Mouse (Mus musculus): ENCODE results near the gene Cfap126. TPM values are rescaled to one million over a fixed set of nuclear protein-coding genes. Genes with fewer than 3 reads are reported as not detected.
"Not testable (repeated sequence)": the region's sequence is repeated elsewhere in the genome, so short reads cannot be mapped to it uniquely, and the experiment has no call there.

The Cfap126 gene
- polyA plus RNA-seq, 1 experiment from 2014 or later = 2.9 TPM

DNA sequence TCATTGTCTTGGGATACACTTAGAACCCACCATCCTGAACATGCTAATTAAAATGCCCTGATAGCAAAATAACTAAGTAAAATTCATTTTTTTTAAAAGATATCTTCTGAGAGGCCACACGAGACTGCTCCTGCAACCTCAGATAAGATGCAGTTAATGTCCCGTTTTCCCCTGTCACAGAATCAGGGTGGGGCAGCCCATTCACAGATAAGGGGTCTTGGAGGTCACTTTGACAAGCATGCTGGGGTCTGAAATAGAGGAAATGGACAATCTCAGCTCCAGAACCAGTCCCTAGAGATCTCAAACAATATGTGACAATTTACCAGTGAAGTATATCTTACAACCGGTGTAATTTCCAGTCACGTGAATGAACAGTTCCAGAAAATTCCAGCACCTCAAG is 2.6 kb downstream of the Cfap126 start:
- Histone ChIP-seq H3K27me3 (no peaks in the 10 kb centered on the region), H3K9me3 (no peaks in the 10 kb centered on the region), H3K4me1 (replicated peaks) (peaks cover 18% of the 10 kb centered on the region), H3K9ac (no peak overlapping the region), H3K36me3 (no peaks in the 10 kb centered on the region), H3K4me3 (no peak overlapping the region), H3K27ac (replicated peaks) (no peak overlapping the region), H3K4me2 (no peak overlapping the region)
- 76% methylated on average over 4 of the region's 4 CpGs for WGBS
- no peak for ATAC-seq (ENCODE audit: low read depth)

DNA sequence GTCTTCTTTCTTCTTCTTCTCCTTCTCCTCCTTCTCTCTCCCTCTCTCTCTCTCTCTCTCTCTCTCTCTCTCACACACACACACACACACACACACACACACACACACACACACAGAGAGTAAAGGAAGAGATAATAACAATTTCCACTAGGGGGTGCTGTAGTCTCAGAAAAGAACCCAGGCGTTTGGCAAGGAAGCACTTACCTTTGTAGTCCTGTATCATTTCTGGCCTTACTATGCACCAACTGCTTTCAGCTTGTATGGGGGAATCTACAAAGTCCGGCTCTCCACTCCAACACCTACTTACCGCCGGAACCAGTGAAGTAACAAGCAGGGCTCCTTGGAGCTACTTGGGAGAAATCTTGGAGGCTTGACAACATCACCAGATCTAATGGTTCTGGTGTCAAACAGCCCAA is 4.6 kb downstream of the Cfap126 start:
- Histone ChIP-seq H3K27ac (replicated peaks) (no peak overlapping the region), H3K4me1 (replicated peaks) (peaks cover 19% of the 10 kb centered on the region), H3K27me3 (no peaks in the 10 kb centered on the region), H3K9me3 (no peaks in the 10 kb centered on the region), H3K4me3 (no peak overlapping the region), H3K9ac (no peak overlapping the region), H3K4me2 (no peak overlapping the region), H3K36me3 (no peaks in the 10 kb centered on the region)
- 13% methylated on average over 4 of the region's 4 CpGs for WGBS
- peak; percentile 47; the same call in 1 of the 2 replicates for ATAC-seq (ENCODE audit: low read depth)

DNA sequence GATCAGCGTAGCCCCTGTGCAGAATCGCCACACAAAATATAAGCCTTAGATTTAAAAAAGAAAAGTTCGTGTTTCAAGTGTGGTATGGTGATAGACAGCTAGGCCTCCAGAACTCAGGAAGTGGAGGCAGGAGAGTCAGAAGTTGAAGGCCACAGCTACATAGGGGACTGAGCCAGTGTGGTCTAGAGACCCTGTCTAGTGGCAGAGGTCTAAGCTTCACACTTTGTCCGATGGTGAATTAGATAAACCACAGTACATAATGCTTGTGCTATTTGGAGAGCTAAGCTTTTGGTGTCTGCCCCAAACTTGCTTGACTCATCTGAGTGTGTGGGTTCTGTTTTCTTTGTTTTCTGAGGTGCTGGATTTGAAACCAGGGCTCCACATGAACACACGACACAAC is 5.3 kb downstream of the Cfap126 start:
- Histone ChIP-seq H3K9me3 (no peaks in the 10 kb centered on the region), H3K4me3 (no peak overlapping the region), H3K27ac (replicated peaks) (no peak overlapping the region), H3K36me3 (no peaks in the 10 kb centered on the region), H3K27me3 (no peaks in the 10 kb centered on the region), H3K4me2 (no peak overlapping the region), H3K4me1 (replicated peaks) (peaks cover 12% of the 10 kb centered on the region; the same call in 1 of the 2 replicates), H3K9ac (no peak overlapping the region)
- 91% methylated on average over 5 of the region's 5 CpGs for WGBS
- no peak for ATAC-seq (ENCODE audit: low read depth)

- no peak overlapping the region for H3K9ac ChIP-seq
- H3K4me2 ChIP-seq = no peak overlapping the region
- H3K27ac ChIP-seq (replicated peaks) = no peak overlapping the region
- H3K36me3 ChIP-seq = no peaks in the 10 kb centered on the region
- no peaks in the 10 kb centered on the region for H3K9me3 ChIP-seq
- no peak overlapping the region for H3K4me3 ChIP-seq
- 88% methylated on average over 14 of the region's 14 CpGs for WGBS
- no peaks in the 10 kb centered on the region for H3K27me3 ChIP-seq
- peaks cover 9% of the 10 kb centered on the region; the same call in 1 of the 2 replicates for H3K4me1 ChIP-seq (replicated peaks)
- no peak for ATAC-seq (ENCODE audit: low read depth)
Measured at GRCm38 (mm10) chr1:171119405-171119804, 5.7 kb downstream of the Cfap126 start.

DNA sequence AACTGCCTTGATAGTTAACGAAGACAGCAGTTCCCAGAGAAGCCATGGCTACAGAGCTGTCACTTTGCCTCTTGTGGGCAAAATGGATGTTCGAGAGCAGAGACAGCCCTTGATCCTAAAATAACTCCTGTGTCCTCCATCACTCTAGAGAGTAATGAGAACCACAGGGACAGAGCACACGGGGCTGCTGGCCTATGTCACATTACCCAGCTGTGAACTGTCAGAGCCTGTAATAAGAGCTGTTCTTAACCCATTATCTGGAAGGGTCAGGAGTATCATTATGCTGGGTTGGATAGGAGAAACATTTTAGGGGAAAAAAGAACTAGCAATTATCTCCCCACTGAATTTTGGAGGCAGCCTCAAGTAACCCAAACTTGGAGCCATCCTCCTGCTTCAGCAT is 7.2 kb downstream of the Cfap126 start:
- no peaks in the 10 kb centered on the region for H3K27me3 ChIP-seq
- H3K36me3 ChIP-seq = no peaks in the 10 kb centered on the region
- 60% methylated on average over 3 of the region's 3 CpGs for WGBS

GRCm38 (mm10) chr1:171121839-171122238 is 8.1 kb downstream of the Cfap126 start:
- WGBS = 54% methylated on average over 5 of the region's 5 CpGs
- Histone ChIP-seq H3K27me3 (no peaks in the 10 kb centered on the region), H3K36me3 (no peaks in the 10 kb centered on the region), H3K4me2 (no peak overlapping the region), H3K4me3 (no peak overlapping the region), H3K4me1 (replicated peaks) (peaks cover 9% of the 10 kb centered on the region; the same call in 1 of the 2 replicates), H3K27ac (replicated peaks) (no peak overlapping the region), H3K9me3 (no peaks in the 10 kb centered on the region), H3K9ac (no peak overlapping the region)
- no peak for ATAC-seq (ENCODE audit: low read depth)

More for the DNA sequence above, 7.2 kb downstream of the Cfap126 start:
- H3K9me3 ChIP-seq = no peaks in the 10 kb centered on the region
- H3K9ac ChIP-seq = peak overlapping the region; percentile 26; the same call in 1 of the 2 replicates
- no peak overlapping the region for H3K27ac ChIP-seq (replicated peaks)
- no peak overlapping the region for H3K4me3 ChIP-seq
- no peak for ATAC-seq (ENCODE audit: low read depth)
- no peak overlapping the region for H3K4me2 ChIP-seq
- H3K4me1 ChIP-seq (replicated peaks) = peaks cover 9% of the 10 kb centered on the region; the same call in 1 of the 2 replicates

DNA sequence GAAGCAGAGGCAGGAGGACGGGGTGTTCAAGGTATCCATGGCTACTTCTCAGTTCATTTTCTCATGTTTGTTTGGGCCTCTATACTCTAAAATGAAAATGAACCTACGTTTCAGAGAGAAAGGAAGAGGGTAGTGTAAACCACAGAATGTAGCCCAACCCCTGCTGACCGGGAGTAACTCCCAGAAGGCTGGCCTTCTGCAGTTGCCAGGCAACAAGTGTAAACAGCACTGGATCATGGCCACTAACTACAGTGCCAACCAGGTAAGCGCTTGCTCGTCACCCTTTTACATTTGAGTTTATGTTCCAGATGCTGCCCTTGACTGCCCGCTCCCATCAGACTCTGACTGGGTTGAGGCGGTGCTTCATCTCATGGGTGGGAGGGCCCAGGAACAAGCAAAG is 9.2 kb downstream of the Cfap126 start:
- no peaks in the 10 kb centered on the region for H3K9me3 ChIP-seq
- H3K27ac ChIP-seq (replicated peaks) = no peak overlapping the region; the same call in 1 of the 2 replicates
- H3K36me3 ChIP-seq = peaks cover 3% of the 10 kb centered on the region
- WGBS = 35% methylated on average over 7 of the region's 7 CpGs
- H3K27me3 ChIP-seq = no peaks in the 10 kb centered on the region
- no peak overlapping the region for H3K4me3 ChIP-seq
- H3K4me1 ChIP-seq (replicated peaks) = peaks cover 9% of the 10 kb centered on the region; the same call in 1 of the 2 replicates
- peak overlapping the region; percentile 13; the same call in 1 of the 2 replicates for H3K4me2 ChIP-seq
- ATAC-seq (ENCODE audit: low read depth) = no peak
- H3K9ac ChIP-seq = no peak overlapping the region

DNA sequence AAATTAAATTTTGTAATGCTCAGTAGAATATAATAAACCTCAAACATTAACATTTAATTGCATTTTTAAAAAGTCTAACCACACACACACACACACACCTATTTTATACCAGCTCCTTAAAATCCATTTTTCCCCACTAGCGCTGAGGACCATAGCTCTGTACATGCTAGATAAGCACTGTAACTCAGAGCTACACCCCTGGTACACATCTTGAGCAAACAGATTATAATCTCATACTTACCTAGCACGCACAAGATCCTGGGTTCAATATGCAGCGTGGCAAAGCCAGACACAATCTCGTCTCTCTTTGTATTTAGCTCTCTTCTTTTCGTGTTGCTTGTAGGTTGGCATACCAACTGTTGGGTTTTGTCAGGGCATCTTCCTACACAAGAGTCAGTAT is 10.7 kb downstream of the Cfap126 start:
- 91% methylated on average over 5 of the region's 5 CpGs for WGBS
- peaks cover 17% of the 10 kb centered on the region for H3K36me3 ChIP-seq
- peaks cover 9% of the 10 kb centered on the region; the same call in 1 of the 2 replicates for H3K4me1 ChIP-seq (replicated peaks)
- H3K27ac ChIP-seq (replicated peaks) = no peak overlapping the region
- no peak overlapping the region for H3K4me2 ChIP-seq
- H3K4me3 ChIP-seq = no peak overlapping the region
- no peak for ATAC-seq (ENCODE audit: low read depth)
- no peaks in the 10 kb centered on the region for H3K9me3 ChIP-seq
- H3K9ac ChIP-seq = no peak overlapping the region
- no peaks in the 10 kb centered on the region for H3K27me3 ChIP-seq

DNA sequence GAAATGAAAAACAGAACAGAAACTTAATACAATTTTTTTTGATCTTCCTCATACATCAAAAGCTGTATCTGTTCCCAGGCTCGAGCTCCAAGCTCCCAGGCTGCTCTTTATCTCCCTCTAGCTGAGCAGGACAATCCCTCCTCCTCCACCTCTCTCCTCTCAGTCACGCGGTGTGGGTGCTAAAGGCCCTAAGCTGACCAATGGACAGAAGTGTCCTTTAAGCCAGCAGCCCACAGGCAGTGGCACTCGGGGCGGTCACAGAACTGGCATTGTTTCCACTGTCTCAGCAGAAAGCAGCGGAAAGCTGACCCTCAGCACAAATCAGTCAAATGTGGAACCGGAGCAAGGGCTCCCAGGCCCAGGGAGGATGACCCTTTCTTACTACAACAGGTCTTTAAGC is 15.5 kb downstream of the Cfap126 start:
- peak; percentile 36; the same call in 1 of the 2 replicates for ATAC-seq (ENCODE audit: low read depth)
- Histone ChIP-seq H3K27me3 (no peaks in the 10 kb centered on the region), H3K27ac (replicated peaks) (no peak overlapping the region), H3K9me3 (no peaks in the 10 kb centered on the region), H3K36me3 (peaks cover 62% of the 10 kb centered on the region), H3K9ac (no peak overlapping the region), H3K4me1 (replicated peaks) (no peaks in the 10 kb centered on the region), H3K4me2 (no peak overlapping the region), H3K4me3 (no peak overlapping the region)
- 70% methylated on average over 7 of the region's 7 CpGs for WGBS

GRCm38 (mm10) chr1:171130971-171131370 is 17.3 kb downstream of the Cfap126 start:
- no peak overlapping the region for H3K4me3 ChIP-seq
- no peaks in the 10 kb centered on the region for H3K4me1 ChIP-seq (replicated peaks)
- H3K9ac ChIP-seq = no peak overlapping the region
- H3K36me3 ChIP-seq = peaks cover 79% of the 10 kb centered on the region
- no peaks in the 10 kb centered on the region for H3K27me3 ChIP-seq
- H3K9me3 ChIP-seq = no peaks in the 10 kb centered on the region
- H3K4me2 ChIP-seq = no peak overlapping the region
- no peak overlapping the region for H3K27ac ChIP-seq (replicated peaks)
- ATAC-seq (ENCODE audit: low read depth) = no peak
- WGBS = 91% methylated on average over 1 of the region's 1 CpGs

DNA sequence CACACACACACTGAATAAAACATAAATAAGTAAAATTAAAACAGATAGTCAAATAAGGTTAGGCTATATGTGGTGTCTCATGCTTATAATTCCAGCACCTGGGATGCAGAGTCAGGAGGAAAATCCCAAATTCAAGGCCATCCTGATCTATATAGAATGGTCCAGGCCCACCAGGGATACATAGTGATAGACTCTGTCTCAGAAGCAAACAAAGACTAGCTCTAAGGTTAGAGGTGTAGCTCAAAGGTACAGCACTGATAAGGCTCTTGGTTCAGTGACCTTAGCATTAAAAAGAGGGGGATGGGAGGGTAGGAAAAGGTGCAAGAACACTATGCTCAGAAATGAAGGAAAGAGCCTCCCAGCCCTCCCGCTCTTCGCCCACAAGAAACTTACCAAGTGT is 21.9 kb downstream of the Cfap126 start:
- Histone ChIP-seq H3K9me3 (no peaks in the 10 kb centered on the region), H3K27me3 (no peaks in the 10 kb centered on the region), H3K4me2 (no peak overlapping the region), H3K9ac (no peak overlapping the region), H3K4me3 (no peak overlapping the region), H3K27ac (replicated peaks) (no peak overlapping the region), H3K36me3 (peaks cover 89% of the 10 kb centered on the region), H3K4me1 (replicated peaks) (no peaks in the 10 kb centered on the region)
- 94% methylated on average over 2 of the region's 2 CpGs for WGBS
- ATAC-seq (ENCODE audit: low read depth) = no peak

GRCm38 (mm10) chr1:171137486-171138155 is 23.9 kb downstream of the Cfap126 start:
- H3K27me3 ChIP-seq; H3K9me3 ChIP-seq; H3K27ac ChIP-seq (replicated peaks); H3K9ac ChIP-seq; H3K4me1 ChIP-seq (replicated peaks); ATAC-seq (ENCODE audit: low read depth); H3K4me2 ChIP-seq; H3K4me3 ChIP-seq: not testable (repeated sequence)
- peaks cover 91% of the 10 kb centered on the region for H3K36me3 ChIP-seq
- 80% methylated on average over 8 of the region's 8 CpGs for WGBS

DNA sequence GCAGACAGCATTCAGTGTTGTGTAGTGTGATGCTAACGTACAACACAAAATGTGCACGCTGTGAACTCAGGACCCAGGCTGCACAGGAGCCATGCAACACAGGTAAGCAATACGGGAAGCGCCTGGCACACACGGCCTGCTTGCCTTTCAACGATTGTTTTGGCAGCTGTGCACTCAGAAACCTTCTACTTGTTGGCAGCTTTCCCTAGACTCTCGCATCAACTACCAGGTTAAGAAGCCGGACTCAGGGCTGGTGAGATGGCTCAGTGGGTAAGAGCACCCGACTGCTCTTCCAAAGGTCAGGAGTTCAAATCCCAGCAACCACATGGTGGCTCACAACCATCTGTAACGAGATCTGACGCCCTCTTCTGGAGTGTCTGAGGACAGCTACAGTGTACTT is 29.3 kb downstream of the Cfap126 start:
- H3K27ac ChIP-seq (replicated peaks); H3K27me3 ChIP-seq; H3K4me3 ChIP-seq; H3K9me3 ChIP-seq; H3K4me1 ChIP-seq (replicated peaks); H3K9ac ChIP-seq; H3K4me2 ChIP-seq; ATAC-seq (ENCODE audit: low read depth): not testable (repeated sequence)
- 80% methylated on average over 11 of the region's 11 CpGs for WGBS
- H3K36me3 ChIP-seq = peaks cover 67% of the 10 kb centered on the region
